26 mouse cellular contexts compared by ENCODE assay signal in the genomic region with DNA sequence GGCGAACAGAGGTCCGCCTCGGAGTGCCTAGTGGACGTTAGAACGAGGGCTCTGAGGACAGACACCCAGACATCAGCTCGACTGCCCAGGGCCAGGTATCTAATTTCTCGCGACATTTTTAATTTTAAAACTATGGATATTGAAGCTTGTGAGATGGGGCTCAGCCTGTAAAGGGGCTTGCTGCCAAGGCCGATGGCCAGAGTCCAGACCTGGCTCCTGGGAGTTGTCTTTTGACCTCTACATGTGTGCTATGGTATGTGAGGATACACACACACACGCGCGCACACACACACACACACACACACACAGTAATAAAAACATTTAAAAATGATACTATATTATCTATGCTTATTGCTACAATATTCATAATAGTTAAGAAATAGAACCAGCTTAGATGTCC. TPM values are rescaled to one million over a fixed set of nuclear protein-coding genes. Genes with fewer than 3 reads are reported as not detected.
A peak's percentile ranks its signal among the peaks of the same experiment; 100 is the strongest.
DNase-seq lines count a peak whose midpoint lies in the region.
"Had no signal": no experiment of that assay in that cellular context is flagged by ENCODE, and none has a peak within 500 bp of the region (broad histone marks: within the 10 kb centered on the region; RNA-seq: fewer than 3 reads in every experiment).

No protein-coding gene starts in this region.

- H3K36me3 ChIP-seq in heart, embryonic 10.5 days = no peaks in the 10 kb centered on the region
- H3K36me3 ChIP-seq: embryonic facial prominence, embryonic 10.5 days; embryonic facial prominence, embryonic 13.5 days; forebrain, embryonic 12.5 days; forebrain, embryonic 15.5 days; G1E; heart, embryonic 13.5 days; hindbrain, embryonic 12.5 days; hindbrain, embryonic 15.5 days had no signal

- no peaks in the 10 kb centered on the region for H3K9me3 ChIP-seq in heart, embryonic 10.5 days
- H3K9me3 ChIP-seq: embryonic facial prominence, embryonic 10.5 days; embryonic facial prominence, embryonic 13.5 days; forebrain, embryonic 12.5 days; forebrain, embryonic 15.5 days; G1E; heart, embryonic 13.5 days; hindbrain, embryonic 12.5 days; hindbrain, embryonic 15.5 days had no signal

- H3K27me3 ChIP-seq in heart, embryonic 10.5 days (ENCODE audit: insufficient read depth, poor library complexity, severe bottlenecking) = no peaks in the 10 kb centered on the region
- H3K27me3 ChIP-seq: CH12.LX; embryonic facial prominence, embryonic 13.5 days; forebrain, embryonic 12.5 days; forebrain, embryonic 15.5 days; heart, embryonic 13.5 days; hindbrain, embryonic 12.5 days; hindbrain, embryonic 15.5 days had no signal

- no peak overlapping the region for H3K4me3 ChIP-seq in heart, embryonic 10.5 days
- H3K4me3 ChIP-seq: embryonic facial prominence, embryonic 10.5 days; embryonic facial prominence, embryonic 13.5 days; erythroblast, embryonic 14.5 days; forebrain, embryonic 12.5 days; forebrain, embryonic 15.5 days; heart, embryonic 13.5 days; hindbrain, embryonic 12.5 days; hindbrain, embryonic 15.5 days had no signal

- 92% methylated on average over 12 of the region's 12 CpGs for WGBS in heart, embryonic 10.5 days

- peak; percentile 35 for DNase-seq in adrenal gland, postnatal 14 days
- DNase-seq in adrenal gland, postnatal 4 days (ENCODE audit: low spot score in 2 of 2) = no peak
- DNase-seq in heart, postnatal 4 days = peak; percentile 44
- DNase-seq in heart, embryonic 10.5 days (ENCODE audit: low spot score) = no peak
- DNase-seq in thymus, postnatal 4 days = peak; percentile 0
- DNase-seq in thymus, postnatal 14 days = no peak
- DNase-seq: adrenal gland, adult 2 months; B cell, adult 2 months; cerebellum, adult 11-12 months; cerebellum, adult 8-10 months; cerebellum, postnatal 36 days; embryo, embryonic 11 days; gastrocnemius, postnatal 25 days; heart, adult 18-20 months; heart, postnatal 14 days had no signal

- H3K27ac ChIP-seq in heart, embryonic 10.5 days = no peak overlapping the region
- H3K27ac ChIP-seq: embryonic facial prominence, embryonic 10.5 days; embryonic facial prominence, embryonic 13.5 days; forebrain, embryonic 12.5 days; forebrain, embryonic 15.5 days; heart, embryonic 13.5 days; hindbrain, embryonic 12.5 days; hindbrain, embryonic 15.5 days had no signal

- peaks cover 11% of the 10 kb centered on the region; the same call in 1 of the 2 replicates for H3K4me1 ChIP-seq in heart, embryonic 10.5 days
- H3K4me1 ChIP-seq: embryonic facial prominence, embryonic 10.5 days; embryonic facial prominence, embryonic 13.5 days; forebrain, embryonic 12.5 days; forebrain, embryonic 15.5 days; hindbrain, embryonic 12.5 days; hindbrain, embryonic 15.5 days had no signal

RNA-seq across cellular contexts. Expression of a gene that starts 38.6 kb away (rescaled TPM):
- 24.3 and 24.5 TPM in 2 replicates for total RNA-seq in adrenal gland, postnatal 14 days (2021)
- total RNA-seq in adrenal gland, postnatal 4 days (2021) = 10 to 100 TPM; 25.6 to 27.1 TPM
- total RNA-seq in heart, postnatal 4 days (2021) = 10 to 100 TPM; 17.7 to 18.0 TPM
- 2.5 and 3.2 TPM in 2 replicates for polyA plus RNA-seq in heart, embryonic 10.5 days (2016; fragmentation: Nextera tagmentation; extraction: Ambion mirVana)

RNA-seq across cellular contexts. Expression of a gene that starts 58.8 kb away (rescaled TPM):
- 0.15 TPM in 2 replicates for total RNA-seq in adrenal gland, postnatal 14 days (2021)
- under 1 TPM; 0.20 to 0.28 TPM for total RNA-seq in adrenal gland, postnatal 4 days (2021)
- total RNA-seq in heart, postnatal 4 days (2021) = under 1 TPM in 1 of 2 experiments, not detected in 1; 0.09 TPM
- polyA plus RNA-seq in heart, embryonic 10.5 days (2016; fragmentation: Nextera tagmentation; extraction: Ambion mirVana) = 0.07 and 0.24 TPM in 2 replicates
- total RNA-seq: gastrocnemius, postnatal 25 days; hematopoietic stem cell, adult 5-6 weeks had no signal
- polyA plus RNA-seq: erythroblast, embryonic 14.5 days; G1E; heart, embryonic 13.5 days had no signal

Comparison
In these comparisons a context has a peak if more than half of its experiments do, and no peak if none do; other contexts are left out.
1. DNase-seq: peak in adrenal gland, postnatal 14 days (single experiment), heart, postnatal 4 days (single experiment) and thymus, postnatal 4 days (single experiment); none in adrenal gland, postnatal 4 days (0 of 2), heart, embryonic 10.5 days (single experiment) and thymus, postnatal 14 days (single experiment).